Mouse (Mus musculus) MEL (cell line): ENCODE results near the gene Ccser1.

Source experiments
- BHLHE40 ChIP-seq: IDR thresholded peaks from 2 replicates; pipeline ENCODE4 v1.6.1; 2012; ENCODE audit warnings: low read depth, mild to moderate bottlenecking, inconsistent platforms, low read length, improper control_type of control experiment, borderline replicate concordance
- CTCF ChIP-seq, 3 experiments: IDR thresholded peaks in 2 of 3; conservative IDR thresholded peaks in 1 of 3; 2 replicates each; pipeline ENCODE4 v1.5.1; 2011 to 2012; ENCODE audit warnings: low read length in 3 of 3, low read depth in 2 of 3, mild to moderate bottlenecking in 2 of 3, improper control_type of control experiment in 1 of 3, inconsistent platforms in 1 of 3, mixed read lengths in 1 of 3, moderate library complexity in 1 of 3; ENCODE audit not compliant: control insufficient read depth in 1 of 3, insufficient read depth in 1 of 3, poor library complexity in 1 of 3, severe bottlenecking in 1 of 3
- EP300 ChIP-seq, 2 experiments: IDR thresholded peaks; 2 replicates each; pipeline ENCODE4 v1.6.1; 2011; ENCODE audit warnings: improper control_type of control experiment in 2 of 2, low read length in 2 of 2, low read depth in 1 of 2, mild to moderate bottlenecking in 1 of 2
- GATA1 ChIP-seq: IDR thresholded peaks from 2 replicates; pipeline ENCODE4 v1.6.1; 2011; ENCODE audit warnings: low read depth, low read length, improper control_type of control experiment
- HCFC1 ChIP-seq: IDR thresholded peaks from 2 replicates; pipeline ENCODE4 v1.6.1; 2012; ENCODE audit warnings: low read depth, mild to moderate bottlenecking, inconsistent platforms, low read length, improper control_type of control experiment, moderate library complexity
- KAT2A ChIP-seq: conservative IDR thresholded peaks from 2 replicates; pipeline ENCODE4 v1.6.1; 2012; ENCODE audit warnings: low read depth, low read length, improper control_type of control experiment, inconsistent platforms
- MAZ ChIP-seq: IDR thresholded peaks from 2 replicates; pipeline ENCODE4 v1.6.1; 2012; ENCODE audit warnings: low read depth, mild to moderate bottlenecking, inconsistent platforms, low read length, improper control_type of control experiment
- MYC ChIP-seq: IDR thresholded peaks from 2 replicates; pipeline ENCODE4 v1.6.1; 2011; ENCODE audit warnings: low read depth, mild to moderate bottlenecking, low read length, improper control_type of control experiment, moderate library complexity
- NELFE ChIP-seq: IDR thresholded peaks from 2 replicates; pipeline ENCODE4 v1.6.1; 2011; ENCODE audit warnings: low read depth, low read length, improper control_type of control experiment
- POLR2A ChIP-seq, 2 experiments: IDR thresholded peaks; 2 replicates each; pipeline ENCODE4 v1.6.1; 2011 to 2012; ENCODE audit warnings: low read length in 2 of 2, mild to moderate bottlenecking in 2 of 2, control low read depth in 1 of 2, improper control_type of control experiment in 1 of 2, low read depth in 1 of 2, moderate library complexity in 1 of 2; ENCODE audit not compliant: control insufficient read depth in 1 of 2, insufficient read depth in 1 of 2, poor library complexity in 1 of 2
- TAL1 ChIP-seq: IDR thresholded peaks from 2 replicates; pipeline ENCODE4 v1.6.1; 2012; ENCODE audit warnings: mild to moderate bottlenecking, inconsistent platforms, low read length, moderate library complexity, mixed read lengths
- TCF12 ChIP-seq: IDR thresholded peaks from 2 replicates; pipeline ENCODE4 v1.6.1; 2014; ENCODE audit warnings: low read depth, mild to moderate bottlenecking, inconsistent platforms, low read length, improper control_type of control experiment, moderate library complexity
- UBTF ChIP-seq: IDR thresholded peaks from 2 replicates; pipeline ENCODE4 v1.6.1; 2012; ENCODE audit warnings: low read depth, mild to moderate bottlenecking, inconsistent platforms, low read length, improper control_type of control experiment, moderate library complexity, borderline replicate concordance; ENCODE audit not compliant: insufficient read depth
- ZC3H11A ChIP-seq: IDR thresholded peaks from 2 replicates; pipeline ENCODE4 v1.6.1; 2012; ENCODE audit warnings: low read depth, mild to moderate bottlenecking, inconsistent platforms, low read length, improper control_type of control experiment

- TF ChIP-seq CTCF (IDR thresholded peaks at IDR 0.05 in 2 of 3, conservative IDR thresholded peaks at IDR 0.05 in 1 of 3; ENCODE audit: control insufficient read depth in 1 of 3, insufficient read depth in 1 of 3, low read depth in 2 of 3, low read length in 3 of 3, poor library complexity in 1 of 3, severe bottlenecking in 1 of 3) (no peak), POLR2A (IDR thresholded peaks at IDR 0.05; ENCODE audit: control insufficient read depth in 1 of 2, insufficient read depth in 1 of 2, low read depth in 1 of 2, low read length in 2 of 2, poor library complexity in 1 of 2) (no peak), EP300 (IDR thresholded peaks at IDR 0.05; ENCODE audit: low read depth in 1 of 2, low read length in 2 of 2) (no peak), TAL1 (no peak), BHLHE40 (no peak), MAZ (no peak), TCF12 (no peak), HCFC1 (no peak), MYC (no peak), UBTF (no peak), GATA1 (no peak), KAT2A (no peak), ZC3H11A (no peak), NELFE (no peak)
These were observed 759.1 kb downstream of the Ccser1 start for GRCm38 (mm10) chr6:61939236-61939635.
